Mouse (Mus musculus): ENCODE results near the gene Gm2115. TPM values are rescaled to one million over a fixed set of nuclear protein-coding genes. Genes with fewer than 3 reads are reported as not detected.

The Gm2115 gene
- polyA plus RNA-seq, 1 experiment: 0.51 TPM

DNA sequence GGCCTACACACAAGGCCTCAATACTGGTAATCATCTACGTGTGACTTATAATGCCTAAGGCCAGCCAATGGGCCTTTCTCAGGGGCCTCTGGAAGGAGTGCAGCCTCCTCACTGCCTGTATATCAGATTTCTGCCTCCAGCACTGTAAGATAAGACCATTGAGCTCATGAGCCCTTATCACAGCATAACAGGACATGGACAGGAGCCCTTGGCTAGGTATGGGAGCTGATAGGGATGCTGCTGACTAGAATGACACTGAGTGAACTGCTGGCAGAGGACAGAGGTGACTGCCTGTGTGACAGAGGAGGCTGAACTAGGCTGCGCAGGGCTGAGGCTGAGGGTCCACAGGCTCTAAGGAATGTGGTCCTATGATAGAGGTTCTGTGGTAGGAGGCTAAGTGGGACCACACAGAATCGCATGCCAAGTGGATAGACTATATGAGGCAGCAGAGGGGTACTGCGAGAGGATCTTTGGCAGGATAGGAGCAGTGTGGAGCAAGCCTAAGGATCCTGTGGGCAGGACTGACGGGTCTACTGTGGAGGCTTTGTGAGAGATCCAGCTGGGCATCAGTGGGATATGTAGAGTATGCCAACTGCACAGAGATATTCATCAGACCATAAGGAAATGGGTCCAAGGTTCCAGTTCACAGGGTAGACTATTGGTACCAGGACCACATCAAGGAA is 58.5 kb downstream of the Gm2115 start:
- Histone ChIP-seq H3K4me3 (ENCODE audit: low read depth, low read length) (no peak overlapping the region), H3K9me3 (replicated peaks; ENCODE audit: control insufficient read depth, insufficient read depth, low read length, poor library complexity, severe bottlenecking) (no peaks in the 10 kb centered on the region), H3K9ac (ENCODE audit: low read depth, poor library complexity, severe bottlenecking) (no peak overlapping the region), H3K27ac (ENCODE audit: insufficient read depth, low read length) (no peak overlapping the region), H3K4me1 (ENCODE audit: control insufficient read depth, insufficient read depth, low read length) (no peaks in the 10 kb centered on the region), H3K27me3 (ENCODE audit: control insufficient read depth, insufficient read depth, low read length, poor library complexity, severe bottlenecking) (no peaks in the 10 kb centered on the region), H3K36me3 (ENCODE audit: control insufficient read depth, insufficient read depth, low read length, poor library complexity, severe bottlenecking) (no peaks in the 10 kb centered on the region)
- no peak for TF ChIP-seq POLR2A (IDR thresholded peaks at IDR 0.05; ENCODE audit: insufficient read depth, low read length)
- TF ChIP-seq CTCF (IDR thresholded peaks at IDR 0.05; ENCODE audit: low read depth, low read length): no peak
- TF ChIP-seq EP300 (IDR thresholded peaks at IDR 0.05; ENCODE audit: insufficient read depth, low read depth, low read length): no peak

DNA sequence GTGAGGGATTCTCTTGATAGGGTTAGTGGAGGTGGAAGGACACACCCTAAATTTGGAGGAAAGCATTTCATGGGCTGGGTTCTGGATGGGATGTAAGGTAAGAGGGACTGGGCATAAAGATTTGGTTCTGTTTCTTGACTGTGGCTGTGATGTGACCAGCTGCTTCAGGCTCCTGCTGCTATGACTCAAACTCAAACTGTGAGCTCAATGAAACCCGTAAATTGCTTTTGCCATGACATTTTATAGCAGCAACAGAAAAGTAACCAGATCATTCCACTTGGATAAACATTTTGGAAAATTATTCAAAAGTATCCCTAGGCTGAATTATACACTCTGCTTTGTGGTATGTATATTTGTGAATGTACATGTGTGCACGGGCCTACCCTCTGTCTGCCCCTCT is 61.9 kb downstream of the Gm2115 start:
- no peaks in the 10 kb centered on the region for H3K4me1 ChIP-seq (ENCODE audit: control insufficient read depth, insufficient read depth, low read length)
- no peaks in the 10 kb centered on the region for H3K36me3 ChIP-seq (ENCODE audit: control insufficient read depth, insufficient read depth, low read length, poor library complexity, severe bottlenecking)
- no peaks in the 10 kb centered on the region for H3K27me3 ChIP-seq (ENCODE audit: control insufficient read depth, insufficient read depth, low read length, poor library complexity, severe bottlenecking)
- no peak overlapping the region for H3K4me3 ChIP-seq (ENCODE audit: low read depth, low read length)
- TF ChIP-seq CTCF (IDR thresholded peaks at IDR 0.05; ENCODE audit: low read depth, low read length) (no peak), EP300 (IDR thresholded peaks at IDR 0.05; ENCODE audit: insufficient read depth, low read depth, low read length) (no peak), POLR2A (IDR thresholded peaks at IDR 0.05; ENCODE audit: insufficient read depth, low read length) (no peak)
- no peaks in the 10 kb centered on the region for H3K9me3 ChIP-seq (replicated peaks; ENCODE audit: control insufficient read depth, insufficient read depth, low read length, poor library complexity, severe bottlenecking)
- no peak overlapping the region for H3K9ac ChIP-seq (ENCODE audit: low read depth, poor library complexity, severe bottlenecking)
- no peak overlapping the region for H3K27ac ChIP-seq (ENCODE audit: insufficient read depth, low read length)

- TF ChIP-seq POLR2A (IDR thresholded peaks at IDR 0.05; ENCODE audit: insufficient read depth, low read length) (no peak), EP300 (IDR thresholded peaks at IDR 0.05; ENCODE audit: insufficient read depth, low read depth, low read length) (no peak), CTCF (IDR thresholded peaks at IDR 0.05; ENCODE audit: low read depth, low read length) (no peak)
- H3K4me3 ChIP-seq (ENCODE audit: low read depth, low read length): no peak overlapping the region
Measured at GRCm38 (mm10) chr7:84591347-84591746, 62.6 kb downstream of the Gm2115 start.

GRCm38 (mm10) chr7:84594087-84594916 is 65.5 kb downstream of the Gm2115 start:
- H3K27me3 ChIP-seq (ENCODE audit: control insufficient read depth, insufficient read depth, low read length, poor library complexity, severe bottlenecking): no peaks in the 10 kb centered on the region
- H3K9ac ChIP-seq (ENCODE audit: low read depth, poor library complexity, severe bottlenecking): no peak overlapping the region
- H3K9me3 ChIP-seq (replicated peaks; ENCODE audit: control insufficient read depth, insufficient read depth, low read length, poor library complexity, severe bottlenecking): no peaks in the 10 kb centered on the region
- H3K27ac ChIP-seq (ENCODE audit: insufficient read depth, low read length): no peak overlapping the region
- TF ChIP-seq EP300 (IDR thresholded peaks at IDR 0.05; ENCODE audit: insufficient read depth, low read depth, low read length) (no peak), CTCF (IDR thresholded peaks at IDR 0.05; ENCODE audit: low read depth, low read length) (peak; percentile 29)
- H3K4me1 ChIP-seq (ENCODE audit: control insufficient read depth, insufficient read depth, low read length): no peaks in the 10 kb centered on the region
- H3K36me3 ChIP-seq (ENCODE audit: control insufficient read depth, insufficient read depth, low read length, poor library complexity, severe bottlenecking): no peaks in the 10 kb centered on the region
- no peak overlapping the region for H3K4me3 ChIP-seq (ENCODE audit: low read depth, low read length)

More at GRCm38 (mm10) chr7:84591347-84591746, 62.6 kb downstream of the Gm2115 start:
- H3K9ac ChIP-seq (ENCODE audit: low read depth, poor library complexity, severe bottlenecking): no peak overlapping the region
- H3K27ac ChIP-seq (ENCODE audit: insufficient read depth, low read length): no peak overlapping the region
- H3K9me3 ChIP-seq (replicated peaks; ENCODE audit: control insufficient read depth, insufficient read depth, low read length, poor library complexity, severe bottlenecking): no peaks in the 10 kb centered on the region
- no peaks in the 10 kb centered on the region for H3K4me1 ChIP-seq (ENCODE audit: control insufficient read depth, insufficient read depth, low read length)
- H3K27me3 ChIP-seq (ENCODE audit: control insufficient read depth, insufficient read depth, low read length, poor library complexity, severe bottlenecking): no peaks in the 10 kb centered on the region
- no peaks in the 10 kb centered on the region for H3K36me3 ChIP-seq (ENCODE audit: control insufficient read depth, insufficient read depth, low read length, poor library complexity, severe bottlenecking)

- H3K9me3 ChIP-seq (replicated peaks; ENCODE audit: control insufficient read depth, insufficient read depth, low read length, poor library complexity, severe bottlenecking): no peaks in the 10 kb centered on the region
- H3K27ac ChIP-seq (ENCODE audit: insufficient read depth, low read length): no peak overlapping the region
- H3K27me3 ChIP-seq (ENCODE audit: control insufficient read depth, insufficient read depth, low read length, poor library complexity, severe bottlenecking): no peaks in the 10 kb centered on the region
- no peak for TF ChIP-seq EP300 (IDR thresholded peaks at IDR 0.05; ENCODE audit: insufficient read depth, low read depth, low read length)
- no peak for TF ChIP-seq POLR2A (IDR thresholded peaks at IDR 0.05; ENCODE audit: insufficient read depth, low read length)
- TF ChIP-seq CTCF (IDR thresholded peaks at IDR 0.05; ENCODE audit: low read depth, low read length): no peak
- no peak overlapping the region for H3K9ac ChIP-seq (ENCODE audit: low read depth, poor library complexity, severe bottlenecking)
- no peak overlapping the region for H3K4me3 ChIP-seq (ENCODE audit: low read depth, low read length)
- H3K4me1 ChIP-seq (ENCODE audit: control insufficient read depth, insufficient read depth, low read length): no peaks in the 10 kb centered on the region
- H3K36me3 ChIP-seq (ENCODE audit: control insufficient read depth, insufficient read depth, low read length, poor library complexity, severe bottlenecking): no peaks in the 10 kb centered on the region
Measured at GRCm38 (mm10) chr7:84594917-84595303, 66.2 kb downstream of the Gm2115 start.

GRCm38 (mm10) chr7:84596002-84596401 is 67.2 kb downstream of the Gm2115 start:
- H3K4me3 ChIP-seq (ENCODE audit: low read depth, low read length): no peak overlapping the region
- TF ChIP-seq POLR2A (IDR thresholded peaks at IDR 0.05; ENCODE audit: insufficient read depth, low read length) (no peak), EP300 (IDR thresholded peaks at IDR 0.05; ENCODE audit: insufficient read depth, low read depth, low read length) (no peak), CTCF (IDR thresholded peaks at IDR 0.05; ENCODE audit: low read depth, low read length) (no peak)
- H3K27me3 ChIP-seq (ENCODE audit: control insufficient read depth, insufficient read depth, low read length, poor library complexity, severe bottlenecking): no peaks in the 10 kb centered on the region
- H3K9me3 ChIP-seq (replicated peaks; ENCODE audit: control insufficient read depth, insufficient read depth, low read length, poor library complexity, severe bottlenecking): no peaks in the 10 kb centered on the region
- H3K36me3 ChIP-seq (ENCODE audit: control insufficient read depth, insufficient read depth, low read length, poor library complexity, severe bottlenecking): no peaks in the 10 kb centered on the region
- no peak overlapping the region for H3K9ac ChIP-seq (ENCODE audit: low read depth, poor library complexity, severe bottlenecking)
- H3K27ac ChIP-seq (ENCODE audit: insufficient read depth, low read length): no peak overlapping the region
- H3K4me1 ChIP-seq (ENCODE audit: control insufficient read depth, insufficient read depth, low read length): no peaks in the 10 kb centered on the region

Data from ES-Bruce4 (cell line).